Mouse (Mus musculus): ENCODE data around the gene Myl6. TPM values are rescaled to one million over a fixed set of nuclear protein-coding genes. Genes with fewer than 3 reads are reported as not detected.
A peak's percentile ranks its signal among the peaks of the same experiment; 100 is the strongest.

Gene Myl6
- polyA plus RNA-seq, 1 experiment from 2014 or later = 678 TPM

- Histone ChIP-seq H3K4me1 (ENCODE audit: control insufficient read depth, insufficient read depth, low read length) (no peaks in the 10 kb centered on the region), H3K27me3 (ENCODE audit: control insufficient read depth, insufficient read depth, low read length) (peaks cover 8% of the 10 kb centered on the region; the same call in 1 of the 2 replicates), H3K4me3 (ENCODE audit: low read depth, low read length) (peak within 1 kb of the TSS; percentile 66), H3K4me2 (ENCODE audit: low read depth, low read length) (peak within 1 kb of the TSS; percentile 100), H3K9me3 (replicated peaks; ENCODE audit: control insufficient read depth, low read length) (no peaks in the 10 kb centered on the region), H3K9ac (replicated peaks; ENCODE audit: low read length) (peak within 1 kb of the TSS; percentile 41), H3K27ac (replicated peaks; ENCODE audit: low read depth, low read length) (no peak within 1 kb of the TSS), H3K36me3 (replicated peaks; ENCODE audit: control insufficient read depth, insufficient read depth, low read depth, low read length) (no peaks in the 10 kb centered on the region)
- peak; percentile 95 for ATAC-seq (replicated peaks; ENCODE audit: insufficient number of reproducible peaks, low FRiP score, low TSS enrichment, low read depth)
- under 1% methylated on average over 37 of the region's 37 CpGs for WGBS
- DNase-seq (ENCODE audit: low spot score) = peak; percentile 98
Observed at GRCm38 (mm10) chr10:128525671-128526308, 31.8 kb upstream of the Myl6 start, which contains the start of gene Esyt1. Gene Esyt1, minus strand, starts transcription at chr10:128525871.

- Histone ChIP-seq H3K4me3 (ENCODE audit: low read depth, low read length) (peak overlapping the region; percentile 66), H3K27me3 (ENCODE audit: control insufficient read depth, insufficient read depth, low read length) (peaks cover 8% of the 10 kb centered on the region; the same call in 1 of the 2 replicates), H3K9me3 (replicated peaks; ENCODE audit: control insufficient read depth, low read length) (no peaks in the 10 kb centered on the region), H3K4me1 (ENCODE audit: control insufficient read depth, insufficient read depth, low read length) (no peaks in the 10 kb centered on the region), H3K27ac (replicated peaks; ENCODE audit: low read depth, low read length) (no peak overlapping the region), H3K4me2 (ENCODE audit: low read depth, low read length) (peak overlapping the region; percentile 100), H3K36me3 (replicated peaks; ENCODE audit: control insufficient read depth, insufficient read depth, low read depth, low read length) (no peaks in the 10 kb centered on the region), H3K9ac (replicated peaks; ENCODE audit: low read length) (peak overlapping the region; percentile 41)
- DNase-seq (ENCODE audit: low spot score) = peak; percentile 69
- under 1% methylated on average over 56 of the region's 58 CpGs for WGBS
- ATAC-seq (replicated peaks; ENCODE audit: insufficient number of reproducible peaks, low FRiP score, low TSS enrichment, low read depth) = peak; percentile 44
Observed at GRCm38 (mm10) chr10:128524732-128525662, 31.1 kb upstream of the Myl6 start.

GRCm38 (mm10) chr10:128524111-128524731 lies 30.3 kb upstream of the Myl6 start:
- H3K4me3 ChIP-seq (ENCODE audit: low read depth, low read length) = peak overlapping the region; percentile 66
- no peaks in the 10 kb centered on the region for H3K36me3 ChIP-seq (replicated peaks; ENCODE audit: control insufficient read depth, insufficient read depth, low read depth, low read length)
- peak overlapping the region; percentile 100 for H3K4me2 ChIP-seq (ENCODE audit: low read depth, low read length)
- ATAC-seq (replicated peaks; ENCODE audit: insufficient number of reproducible peaks, low FRiP score, low TSS enrichment, low read depth) (no peak), DNase-seq (ENCODE audit: low spot score) (peak; percentile 26)
- no peaks in the 10 kb centered on the region for H3K9me3 ChIP-seq (replicated peaks; ENCODE audit: control insufficient read depth, low read length)
- no peaks in the 10 kb centered on the region for H3K4me1 ChIP-seq (ENCODE audit: control insufficient read depth, insufficient read depth, low read length)
- peaks cover 8% of the 10 kb centered on the region; the same call in 1 of the 2 replicates for H3K27me3 ChIP-seq (ENCODE audit: control insufficient read depth, insufficient read depth, low read length)
- H3K27ac ChIP-seq (replicated peaks; ENCODE audit: low read depth, low read length) = no peak overlapping the region
- 6% methylated on average over 11 of the region's 11 CpGs for WGBS
- peak overlapping the region; percentile 41; the same call in 1 of the 2 replicates for H3K9ac ChIP-seq (replicated peaks; ENCODE audit: low read length)

- ATAC-seq (replicated peaks; ENCODE audit: insufficient number of reproducible peaks, low FRiP score, low TSS enrichment, low read depth) (no peak), DNase-seq (ENCODE audit: low spot score) (no peak)
- H3K36me3 ChIP-seq (replicated peaks; ENCODE audit: control insufficient read depth, insufficient read depth, low read depth, low read length) = no peaks in the 10 kb centered on the region
- H3K4me3 ChIP-seq (ENCODE audit: low read depth, low read length) = no peak overlapping the region
- H3K4me1 ChIP-seq (ENCODE audit: control insufficient read depth, insufficient read depth, low read length) = no peaks in the 10 kb centered on the region
- no peak overlapping the region for H3K9ac ChIP-seq (replicated peaks; ENCODE audit: low read length)
- no peaks in the 10 kb centered on the region for H3K9me3 ChIP-seq (replicated peaks; ENCODE audit: control insufficient read depth, low read length)
- H3K27ac ChIP-seq (replicated peaks; ENCODE audit: low read depth, low read length) = no peak overlapping the region
- no peak overlapping the region for H3K4me2 ChIP-seq (ENCODE audit: low read depth, low read length)
- WGBS = 71% methylated on average over 6 of the region's 6 CpGs
- H3K27me3 ChIP-seq (ENCODE audit: control insufficient read depth, insufficient read depth, low read length) = peaks cover 10% of the 10 kb centered on the region
Observed at GRCm38 (mm10) chr10:128522351-128522750, 28.4 kb upstream of the Myl6 start.

- DNase-seq (ENCODE audit: low spot score) (no peak), ATAC-seq (replicated peaks; ENCODE audit: insufficient number of reproducible peaks, low FRiP score, low TSS enrichment, low read depth) (no peak)
- 84% methylated on average over 16 of the region's 16 CpGs for WGBS
- no peaks in the 10 kb centered on the region; the same call in 1 of the 2 replicates for H3K4me1 ChIP-seq (ENCODE audit: control insufficient read depth, insufficient read depth, low read length)
- H3K4me2 ChIP-seq (ENCODE audit: low read depth, low read length) = no peak overlapping the region
- H3K27me3 ChIP-seq (ENCODE audit: control insufficient read depth, insufficient read depth, low read length) = peaks cover 25% of the 10 kb centered on the region
- H3K4me3 ChIP-seq (ENCODE audit: low read depth, low read length) = no peak overlapping the region
- H3K9me3 ChIP-seq (replicated peaks; ENCODE audit: control insufficient read depth, low read length) = no peaks in the 10 kb centered on the region
- no peak overlapping the region for H3K27ac ChIP-seq (replicated peaks; ENCODE audit: low read depth, low read length)
- H3K9ac ChIP-seq (replicated peaks; ENCODE audit: low read length) = no peak overlapping the region
- H3K36me3 ChIP-seq (replicated peaks; ENCODE audit: control insufficient read depth, insufficient read depth, low read depth, low read length) = no peaks in the 10 kb centered on the region
Observed at GRCm38 (mm10) chr10:128520591-128520990, 26.6 kb upstream of the Myl6 start.

- Histone ChIP-seq H3K4me2 (ENCODE audit: low read depth, low read length) (no peak overlapping the region), H3K36me3 (replicated peaks; ENCODE audit: control insufficient read depth, insufficient read depth, low read depth, low read length) (no peaks in the 10 kb centered on the region), H3K27ac (replicated peaks; ENCODE audit: low read depth, low read length) (no peak overlapping the region), H3K27me3 (ENCODE audit: control insufficient read depth, insufficient read depth, low read length) (peaks cover 22% of the 10 kb centered on the region), H3K9ac (replicated peaks; ENCODE audit: low read length) (no peak overlapping the region), H3K4me1 (ENCODE audit: control insufficient read depth, insufficient read depth, low read length) (no peaks in the 10 kb centered on the region; the same call in 1 of the 2 replicates), H3K4me3 (ENCODE audit: low read depth, low read length) (no peak overlapping the region), H3K9me3 (replicated peaks; ENCODE audit: control insufficient read depth, low read length) (no peaks in the 10 kb centered on the region)
- 60% methylated on average over 7 of the region's 7 CpGs for WGBS
- no peak for DNase-seq (ENCODE audit: low spot score)
- ATAC-seq (replicated peaks; ENCODE audit: insufficient number of reproducible peaks, low FRiP score, low TSS enrichment, low read depth) = no peak
Observed at GRCm38 (mm10) chr10:128518833-128519232, 24.9 kb upstream of the Myl6 start.

GRCm38 (mm10) chr10:128516677-128517076 lies 22.7 kb upstream of the Myl6 start:
- Histone ChIP-seq H3K9me3 (replicated peaks; ENCODE audit: control insufficient read depth, low read length) (no peaks in the 10 kb centered on the region), H3K36me3 (replicated peaks; ENCODE audit: control insufficient read depth, insufficient read depth, low read depth, low read length) (no peaks in the 10 kb centered on the region), H3K9ac (replicated peaks; ENCODE audit: low read length) (no peak overlapping the region), H3K4me2 (ENCODE audit: low read depth, low read length) (no peak overlapping the region), H3K27ac (replicated peaks; ENCODE audit: low read depth, low read length) (no peak overlapping the region), H3K27me3 (ENCODE audit: control insufficient read depth, insufficient read depth, low read length) (peaks cover 18% of the 10 kb centered on the region), H3K4me3 (ENCODE audit: low read depth, low read length) (no peak overlapping the region), H3K4me1 (ENCODE audit: control insufficient read depth, insufficient read depth, low read length) (no peaks in the 10 kb centered on the region; the same call in 1 of the 2 replicates)
- DNase-seq (ENCODE audit: low spot score) (no peak), ATAC-seq (replicated peaks; ENCODE audit: insufficient number of reproducible peaks, low FRiP score, low TSS enrichment, low read depth) (no peak)
- WGBS = 21% methylated on average over 6 of the region's 6 CpGs

Measured in embryonic facial prominence, embryonic 11.5 days (tissue).